Mouse (Mus musculus): ENCODE measurements around the gene Ptpre.

GRCm38 (mm10) chr7:135689396-135689795, 152.1 kb downstream of the Ptpre start:
- TF ChIP-seq CTCF (conservative IDR thresholded peaks at IDR 0.05; ENCODE audit: low read length) (no peak), NANOG (IDR thresholded peaks at IDR 0.05; ENCODE audit: borderline replicate concordance, low read length) (no peak)

All from E14TG2a.4 (cell line).